Mouse (Mus musculus) liver, embryonic 15.5 days (tissue): ENCODE measurements at regions not wholly inside any gene's neighbourhood (a gene's known extent, or its start where the extent isn't known, plus 50 kb on each side); places are given as distances from the start of the nearest gene placed in this dataset.

Experiments used
- ATAC-seq: fragments of 200-750 bp; cut with Nextera tagmentation; 2 replicates; pipeline ENCODE4 v1.8.0; 2017; ENCODE audit warnings: moderate number of reproducible peaks, mild to moderate bottlenecking, moderate library complexity; ENCODE audit not compliant: insufficient read depth
- H3K27ac ChIP-seq: fragments of 300-500 bp; sonication (generic); replicated peaks from 2 replicates; pipeline ENCODE4 v1.5.1; 2015; ENCODE audit warnings: mild to moderate bottlenecking, inconsistent platforms
- H3K27me3 ChIP-seq: fragments of 300-500 bp; sonication (generic); 2 replicates; pipeline ENCODE4 v1.6.1; 2015; ENCODE audit warnings: mild to moderate bottlenecking, inconsistent platforms
- H3K36me3 ChIP-seq: fragments of 300-500 bp; sonication (generic); replicated peaks from 2 replicates; pipeline ENCODE4 v1.6.1; 2015; ENCODE audit warnings: moderate library complexity, mild to moderate bottlenecking, inconsistent platforms
- H3K4me1 ChIP-seq: fragments of 300-500 bp; sonication (generic); replicated peaks from 2 replicates; pipeline ENCODE4 v1.6.1; 2015; ENCODE audit warnings: inconsistent platforms
- H3K4me2 ChIP-seq: fragments of 300-500 bp; sonication (generic); 2 replicates; pipeline ENCODE4 v1.6.1; 2015; ENCODE audit warnings: moderate library complexity, mild to moderate bottlenecking, inconsistent platforms
- H3K4me3 ChIP-seq: fragments of 300-500 bp; sonication (generic); replicated peaks from 2 replicates; pipeline ENCODE4 v1.5.1; 2015; ENCODE audit warnings: mild to moderate bottlenecking, inconsistent platforms
- H3K9ac ChIP-seq: fragments of 300-500 bp; sonication (generic); 2 replicates; pipeline ENCODE4 v1.6.1; 2015; ENCODE audit warnings: moderate library complexity, mild to moderate bottlenecking, inconsistent platforms
- H3K9me3 ChIP-seq: fragments of 300-500 bp; sonication (generic); replicated peaks from 2 replicates; pipeline ENCODE4 v1.6.1; 2016; ENCODE audit warnings: inconsistent platforms
- WGBS: fragments of 180-500 bp; shearing (Covaris S2); methylation state at CpG from one replicate; pipeline ENCODE4 v1.1.7; 2015; ENCODE audit warnings: mixed read lengths; ENCODE audit not compliant: insufficient replicate concordance; 5-methylcytosine and 5-hydroxymethylcytosine counted together

DNA sequence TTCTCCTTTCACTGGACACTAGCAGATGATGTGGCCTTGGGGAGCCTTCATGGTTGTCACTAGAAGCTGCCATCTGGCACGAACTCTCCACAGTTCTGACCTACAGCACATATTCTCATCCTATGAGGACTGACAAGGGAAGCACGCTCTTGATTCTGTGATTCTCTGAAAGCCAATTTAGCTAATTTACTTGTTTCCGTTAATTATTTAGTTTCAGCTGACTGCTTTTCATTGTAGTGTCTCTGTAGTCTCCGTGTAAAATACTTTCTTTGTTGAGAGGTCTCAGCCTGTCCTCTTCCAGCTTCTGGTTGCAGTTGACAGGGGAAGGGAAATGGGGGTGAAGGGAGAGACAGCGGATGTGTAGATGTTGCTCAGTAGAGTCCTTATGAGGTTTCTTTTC lies 102.9 kb upstream of the Sp4 start:
- Histone ChIP-seq H3K9me3 (no peaks in the 10 kb centered on the region), H3K27me3 (no peaks in the 10 kb centered on the region), H3K4me2 (no peak overlapping the region), H3K4me3 (no peak overlapping the region), H3K9ac (no peak overlapping the region), H3K27ac (no peak overlapping the region), H3K36me3 (no peaks in the 10 kb centered on the region), H3K4me1 (no peaks in the 10 kb centered on the region)
- ATAC-seq = no peak
- 67% methylated on average over 5 of the region's 5 CpGs for WGBS

DNA sequence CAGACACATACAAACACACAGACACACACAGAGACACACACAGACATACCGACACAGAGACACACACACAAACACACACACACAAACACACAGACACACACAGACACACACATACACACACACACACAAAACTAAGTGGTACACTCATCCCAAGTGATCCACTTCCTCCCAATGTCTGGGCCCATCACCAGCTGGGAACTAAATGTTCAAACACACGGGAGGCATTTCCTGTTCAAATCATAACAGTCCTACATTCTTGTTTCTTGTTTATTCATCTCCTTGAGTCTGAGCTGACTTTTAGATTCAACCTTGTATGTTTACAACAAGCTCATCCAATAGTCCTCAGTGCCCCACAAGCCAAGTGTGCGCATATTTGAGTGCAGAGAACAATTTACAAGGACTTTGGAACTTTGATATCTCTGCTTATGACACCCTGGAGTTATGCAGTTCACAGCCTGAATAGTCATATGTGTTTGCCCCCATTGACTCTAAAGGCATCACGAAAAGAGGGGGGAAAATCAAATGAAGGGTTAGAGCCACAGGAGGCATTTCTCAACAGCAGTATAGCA lies 102.4 kb upstream of the Sp4 start:
- H3K4me1 ChIP-seq = no peaks in the 10 kb centered on the region
- no peak overlapping the region for H3K27ac ChIP-seq
- WGBS = 50% methylated on average over 4 of the region's 4 CpGs
- no peak for ATAC-seq
- no peaks in the 10 kb centered on the region for H3K9me3 ChIP-seq
- H3K4me3 ChIP-seq = no peak overlapping the region
- no peaks in the 10 kb centered on the region for H3K27me3 ChIP-seq
- no peak overlapping the region for H3K9ac ChIP-seq
- H3K4me2 ChIP-seq = no peak overlapping the region
- H3K36me3 ChIP-seq = no peaks in the 10 kb centered on the region

DNA sequence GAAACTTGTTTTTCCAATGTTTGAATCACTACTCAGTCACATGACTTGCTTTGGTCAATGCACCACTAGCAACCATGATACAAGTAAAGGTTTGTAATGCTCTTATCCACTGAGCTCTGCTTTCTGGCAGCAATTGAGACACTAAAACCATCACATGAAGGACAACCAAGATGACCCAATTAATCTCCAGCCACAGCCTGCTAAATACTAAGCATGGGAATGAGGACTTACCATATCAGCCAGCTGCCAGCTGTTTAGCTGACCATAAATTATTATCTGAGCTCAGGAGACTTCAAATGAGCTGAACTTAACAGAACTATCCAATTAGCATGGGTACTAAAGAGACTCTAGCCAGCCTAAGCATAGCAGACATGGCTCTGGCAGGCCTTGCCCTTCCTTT lies 100.1 kb upstream of the Sp4 start:
- Histone ChIP-seq H3K27ac (no peak overlapping the region), H3K4me3 (no peak overlapping the region), H3K27me3 (no peaks in the 10 kb centered on the region), H3K9ac (no peak overlapping the region), H3K36me3 (no peaks in the 10 kb centered on the region), H3K4me1 (no peaks in the 10 kb centered on the region), H3K4me2 (no peak overlapping the region), H3K9me3 (no peaks in the 10 kb centered on the region)
- no peak for ATAC-seq

DNA sequence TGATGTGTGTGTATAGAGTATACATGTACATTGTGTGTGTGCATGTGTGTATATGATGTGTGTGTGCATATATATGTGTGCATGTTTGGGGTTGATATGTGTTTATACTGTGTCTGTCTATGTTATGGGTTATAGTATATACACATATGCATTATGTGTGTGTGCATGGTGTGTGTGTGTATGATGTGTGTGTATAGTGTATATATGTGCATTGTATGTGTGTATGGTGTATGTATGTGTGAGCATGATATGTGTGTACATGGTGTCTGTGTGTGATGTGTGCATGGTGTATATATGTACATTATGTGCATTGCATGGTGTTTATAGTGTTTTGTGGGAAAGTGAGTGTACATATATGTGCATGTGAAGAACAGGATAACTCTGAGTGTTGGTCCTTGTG lies 90.4 kb upstream of the Sp4 start:
- H3K4me2 ChIP-seq = no peak overlapping the region
- no peak for ATAC-seq
- no peak overlapping the region for H3K9ac ChIP-seq
- H3K27ac ChIP-seq = no peak overlapping the region
- H3K4me3 ChIP-seq = no peak overlapping the region
- no peaks in the 10 kb centered on the region for H3K9me3 ChIP-seq
- no peaks in the 10 kb centered on the region for H3K27me3 ChIP-seq
- H3K36me3 ChIP-seq = no peaks in the 10 kb centered on the region
- H3K4me1 ChIP-seq = no peaks in the 10 kb centered on the region

DNA sequence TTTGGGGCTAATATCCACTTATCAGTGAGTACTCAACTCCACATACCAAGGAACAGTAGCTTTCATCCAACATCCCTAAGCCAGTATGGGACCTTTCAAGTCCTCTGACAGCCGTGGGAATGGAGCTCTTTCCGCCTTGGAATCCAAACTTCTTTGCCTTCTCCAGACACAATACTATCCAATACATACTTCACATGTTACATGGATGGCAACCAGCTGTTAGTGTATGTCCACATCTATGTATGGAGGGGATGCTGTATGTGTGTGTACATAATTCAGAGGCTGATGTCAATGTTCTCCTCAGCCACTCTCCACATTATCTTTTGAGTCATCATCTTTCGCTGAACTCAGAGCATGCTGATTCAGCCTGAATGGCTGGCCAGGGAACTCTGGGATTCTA lies 79.8 kb upstream of the Sp4 start:
- H3K27me3 ChIP-seq = no peaks in the 10 kb centered on the region
- no peak for ATAC-seq
- no peaks in the 10 kb centered on the region for H3K36me3 ChIP-seq
- H3K9ac ChIP-seq = no peak overlapping the region
- WGBS = 71% methylated on average over 3 of the region's 3 CpGs
- H3K4me3 ChIP-seq = no peak overlapping the region
- H3K27ac ChIP-seq = no peak overlapping the region
- H3K4me1 ChIP-seq = no peaks in the 10 kb centered on the region
- H3K4me2 ChIP-seq = no peak overlapping the region
- no peaks in the 10 kb centered on the region for H3K9me3 ChIP-seq

DNA sequence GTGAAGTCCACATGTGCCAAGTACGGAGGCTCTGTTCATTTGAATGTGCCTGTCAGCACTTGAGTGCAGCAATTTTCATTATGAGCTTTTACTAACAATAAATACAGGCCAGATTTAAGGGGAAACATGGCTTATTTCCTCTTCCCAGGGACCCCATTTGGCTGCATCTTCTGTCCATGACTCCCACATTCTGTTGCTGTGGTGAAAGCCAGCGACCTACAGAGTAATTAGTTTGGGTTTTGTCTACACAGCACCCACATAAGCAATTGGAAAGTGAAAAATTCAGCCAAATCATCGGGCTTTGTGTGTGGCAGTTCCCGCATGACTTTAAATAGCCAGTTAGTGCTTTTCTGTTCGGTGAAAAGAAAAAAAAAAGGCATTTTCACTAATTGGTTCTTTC lies 76.7 kb upstream of the Sp4 start:
- 66% methylated on average over 5 of the region's 5 CpGs for WGBS
- Histone ChIP-seq H3K27ac (no peak overlapping the region), H3K9ac (no peak overlapping the region), H3K4me2 (no peak overlapping the region), H3K9me3 (no peaks in the 10 kb centered on the region), H3K27me3 (no peaks in the 10 kb centered on the region), H3K4me3 (no peak overlapping the region), H3K36me3 (no peaks in the 10 kb centered on the region), H3K4me1 (no peaks in the 10 kb centered on the region)
- ATAC-seq = no peak

DNA sequence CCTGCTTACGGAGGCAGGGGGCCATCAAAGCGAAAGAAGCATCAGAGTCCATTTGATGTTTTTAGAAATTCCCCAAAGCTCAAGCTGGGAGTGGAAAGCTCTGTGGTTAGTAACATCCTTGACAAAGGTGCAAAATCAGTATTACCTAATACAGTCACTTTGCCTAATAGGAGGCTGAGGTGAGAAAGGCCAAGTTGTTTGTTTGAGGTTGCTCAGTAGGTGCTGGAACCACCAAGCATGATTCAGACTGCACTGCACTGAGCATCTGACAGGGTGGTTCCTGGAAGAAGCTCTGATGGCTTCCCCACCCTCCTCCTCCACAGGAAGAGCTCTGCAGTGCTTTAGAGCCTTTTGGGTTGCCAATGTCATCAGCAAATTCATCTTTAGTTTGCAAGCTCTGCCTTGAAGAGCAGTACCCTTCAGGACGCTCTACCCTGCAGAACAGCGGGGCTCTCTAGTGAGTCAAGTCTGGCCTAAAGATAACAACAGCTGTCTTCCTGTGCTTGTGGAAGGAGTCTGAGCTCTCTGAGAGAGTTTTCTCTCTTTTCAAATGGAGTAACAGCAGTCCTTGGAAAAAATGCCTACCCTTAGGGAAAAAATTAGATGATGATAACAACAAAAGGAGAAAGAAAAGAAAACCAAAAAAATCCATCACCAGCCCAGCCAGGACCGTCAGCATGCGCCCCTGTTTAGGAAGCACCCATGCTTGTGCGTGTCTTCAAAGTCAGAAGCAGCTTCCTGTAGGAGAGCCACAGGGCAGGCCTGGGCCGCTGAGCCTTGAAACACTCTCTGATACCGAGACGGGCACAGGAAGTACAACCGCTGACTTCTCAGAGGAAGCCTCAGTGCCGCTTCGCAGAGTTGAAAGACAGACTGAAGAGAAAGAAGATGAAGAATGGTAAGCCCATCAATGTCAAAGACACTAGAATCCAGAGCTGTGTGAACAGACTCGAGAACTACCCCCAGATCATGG lies 75.6 kb upstream of the Sp4 start:
- Histone ChIP-seq H3K36me3 (no peaks in the 10 kb centered on the region), H3K4me3 (no peak overlapping the region), H3K4me2 (no peak overlapping the region; the same call in 1 of the 2 replicates), H3K9me3 (no peaks in the 10 kb centered on the region), H3K27me3 (no peaks in the 10 kb centered on the region), H3K9ac (no peak overlapping the region), H3K27ac (no peak overlapping the region), H3K4me1 (no peaks in the 10 kb centered on the region)
- WGBS = 26% methylated on average over 14 of the region's 14 CpGs
- ATAC-seq = 0 out of 2 replicates have a peak, but pooled peaks have one; percentile 31

DNA sequence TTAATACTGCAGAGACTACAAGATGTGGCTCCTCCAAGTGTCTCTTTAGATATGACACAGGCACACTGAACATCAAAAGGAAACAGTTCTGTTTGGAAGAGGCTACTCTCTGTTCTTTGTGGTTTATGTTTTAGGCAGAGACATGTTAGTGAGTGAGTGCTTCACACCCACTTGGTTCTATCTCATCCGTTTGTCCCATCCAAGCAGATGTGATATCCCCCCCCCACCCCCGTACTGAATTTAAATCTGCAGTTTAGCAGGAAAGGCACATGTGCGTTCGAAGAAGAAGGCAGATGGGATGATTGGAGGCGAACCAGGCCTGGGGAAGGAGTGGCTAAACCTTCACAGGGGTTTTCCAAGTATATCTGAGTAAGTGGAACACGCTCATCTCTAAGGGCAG lies 72.0 kb upstream of the Sp4 start:
- Histone ChIP-seq H3K4me3 (no peak overlapping the region), H3K9ac (no peak overlapping the region), H3K27ac (no peak overlapping the region), H3K4me2 (no peak overlapping the region), H3K36me3 (no peaks in the 10 kb centered on the region), H3K27me3 (no peaks in the 10 kb centered on the region), H3K9me3 (no peaks in the 10 kb centered on the region), H3K4me1 (no peaks in the 10 kb centered on the region)
- 26% methylated on average over 6 of the region's 6 CpGs for WGBS
- ATAC-seq = no peak

DNA sequence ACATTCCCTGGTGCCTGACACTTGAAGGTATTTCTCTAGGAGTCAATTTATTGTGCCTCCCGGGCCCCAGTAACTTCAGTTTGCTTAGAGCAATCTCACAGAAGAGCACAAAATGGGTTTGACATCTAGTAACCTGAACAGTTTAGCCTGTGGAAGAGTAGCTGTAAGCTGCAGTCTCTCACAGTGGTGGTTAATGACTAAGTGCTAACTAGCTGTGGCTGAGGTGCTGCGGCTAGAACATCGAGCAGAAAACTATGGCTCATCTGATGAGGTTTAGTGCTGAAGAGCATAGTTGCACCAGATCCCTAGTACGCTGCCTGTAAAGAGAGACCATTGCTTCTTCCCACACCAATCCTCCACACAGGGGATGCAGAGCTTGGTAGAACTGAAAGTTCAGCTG lies 70.7 kb upstream of the Sp4 start:
- H3K36me3 ChIP-seq = no peaks in the 10 kb centered on the region
- no peaks in the 10 kb centered on the region for H3K9me3 ChIP-seq
- ATAC-seq = no peak
- no peak overlapping the region for H3K9ac ChIP-seq
- H3K27me3 ChIP-seq = no peaks in the 10 kb centered on the region
- WGBS = 76% methylated on average over 4 of the region's 4 CpGs
- 0 out of 2 replicates have a peak, but pooled peaks cover 3% of the 10 kb centered on the region for H3K4me1 ChIP-seq
- H3K4me3 ChIP-seq = no peak overlapping the region
- H3K4me2 ChIP-seq = no peak overlapping the region
- H3K27ac ChIP-seq = no peak overlapping the region

DNA sequence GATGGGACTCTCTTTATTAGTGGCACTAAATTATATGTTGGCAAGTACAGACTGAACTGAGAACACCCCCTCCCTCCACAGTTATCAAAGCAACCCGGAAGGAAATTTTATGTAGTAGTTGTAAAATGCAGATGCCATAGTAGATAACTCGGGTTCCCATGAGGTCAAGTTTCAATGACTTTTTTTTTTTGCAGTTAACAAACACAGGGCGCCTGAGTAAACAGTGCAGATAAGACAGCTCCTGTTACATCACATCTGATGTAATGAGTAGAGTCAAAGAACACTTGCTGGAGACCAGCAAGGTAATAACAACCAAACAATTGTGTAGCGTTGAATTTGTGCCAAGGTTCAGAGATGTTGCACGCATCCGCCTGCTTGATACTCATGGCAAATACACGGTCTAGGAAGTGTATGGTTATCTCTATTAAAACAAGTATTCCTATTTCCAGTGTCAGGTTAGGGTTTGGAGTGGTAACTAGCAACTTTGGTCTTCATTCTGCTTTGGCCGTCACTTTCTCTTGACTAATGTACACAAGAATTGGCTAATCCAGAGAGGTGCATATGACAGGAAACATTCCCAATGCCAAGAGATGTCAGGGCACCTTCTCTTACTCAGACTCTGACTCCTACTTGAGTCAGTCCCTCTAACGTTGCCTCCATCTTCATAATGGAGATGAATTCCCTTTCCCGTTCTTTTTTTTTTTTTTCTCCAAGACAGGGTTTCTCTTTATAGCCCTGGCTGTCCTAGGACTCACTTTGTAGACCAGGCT lies 66.3 kb upstream of the Sp4 start:
- Histone ChIP-seq H3K9me3 (no peaks in the 10 kb centered on the region), H3K27ac (peak overlapping the region; percentile 34; the same call in 1 of the 2 replicates), H3K4me1 (0 out of 2 replicates have a peak, but pooled peaks cover 3% of the 10 kb centered on the region), H3K9ac (no peak overlapping the region), H3K27me3 (no peaks in the 10 kb centered on the region), H3K4me2 (no peak overlapping the region), H3K36me3 (no peaks in the 10 kb centered on the region), H3K4me3 (no peak overlapping the region)
- WGBS = 41% methylated on average over 10 of the region's 10 CpGs
- peak; percentile 69 for ATAC-seq

DNA sequence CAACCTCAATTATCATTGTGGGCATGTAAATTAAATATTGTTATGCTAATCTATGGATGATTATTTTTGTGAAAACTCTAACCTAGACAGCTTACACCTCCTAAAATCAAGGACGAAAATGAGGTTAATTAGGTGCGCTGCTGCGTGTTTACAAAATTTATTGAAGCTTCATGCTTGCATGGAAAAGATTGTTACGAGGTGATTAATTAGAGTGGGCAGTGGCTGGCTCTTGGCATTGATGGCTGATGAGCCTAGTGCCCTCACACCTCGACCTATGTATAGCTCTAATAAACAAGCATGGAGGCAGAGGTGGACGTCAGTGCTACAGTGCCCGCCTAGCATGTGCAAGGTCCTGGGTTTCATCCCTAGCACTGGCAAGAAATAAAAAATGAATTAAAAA lies 51.6 kb upstream of the Sp4 start:
- Histone ChIP-seq H3K9ac (no peak overlapping the region), H3K4me1 (no peaks in the 10 kb centered on the region), H3K36me3 (no peaks in the 10 kb centered on the region), H3K4me2 (no peak overlapping the region), H3K27ac (no peak overlapping the region), H3K9me3 (no peaks in the 10 kb centered on the region), H3K27me3 (no peaks in the 10 kb centered on the region), H3K4me3 (no peak overlapping the region)
- 74% methylated on average over 7 of the region's 7 CpGs for WGBS
- no peak for ATAC-seq
